Mouse (Mus musculus) limb, embryonic 15.5 days (tissue): ENCODE measurements around the gene Slc35c1. TPM values are rescaled to one million over a fixed set of nuclear protein-coding genes. Genes with fewer than 3 reads are reported as not detected.

Experiments used
- ATAC-seq: fragments of 200-750 bp; cut with Nextera tagmentation; 2 replicates; pipeline ENCODE4 v1.8.0; 2017; ENCODE audit warnings: low read depth, moderate TSS enrichment; ENCODE audit not compliant: insufficient number of reproducible peaks, low FRiP score, low TSS enrichment
- H3K27ac ChIP-seq: fragments of 300-500 bp; sonication (generic); 2 replicates; pipeline ENCODE4 v1.5.1; 2015; ENCODE audit warnings: moderate library complexity, mild to moderate bottlenecking, inconsistent platforms
- H3K27me3 ChIP-seq: fragments of 300-500 bp; sonication (generic); 2 replicates; pipeline ENCODE4 v1.6.1; 2015; ENCODE audit warnings: inconsistent platforms
- H3K36me3 ChIP-seq: fragments of 300-500 bp; sonication (generic); 2 replicates; pipeline ENCODE4 v1.6.1; 2015; ENCODE audit warnings: inconsistent platforms
- H3K4me1 ChIP-seq: fragments of 300-500 bp; sonication (generic); 2 replicates; pipeline ENCODE4 v1.6.1; 2015; ENCODE audit warnings: inconsistent platforms
- H3K4me2 ChIP-seq: fragments of 300-500 bp; sonication (generic); 2 replicates; pipeline ENCODE4 v1.6.1; 2015; ENCODE audit warnings: mild to moderate bottlenecking, inconsistent platforms
- H3K4me3 ChIP-seq: fragments of 300-500 bp; sonication (generic); 2 replicates; pipeline ENCODE4 v1.5.1; 2015; ENCODE audit warnings: mild to moderate bottlenecking, inconsistent platforms
- H3K9ac ChIP-seq: fragments of 300-500 bp; sonication (generic); 2 replicates; pipeline ENCODE4 v1.6.1; 2015; ENCODE audit warnings: inconsistent platforms
- H3K9me3 ChIP-seq: fragments of 300-500 bp; sonication (generic); 2 replicates; pipeline ENCODE4 v1.6.1; 2016; ENCODE audit warnings: inconsistent platforms
- WGBS: fragments of 180-500 bp; shearing (Covaris S2); methylation state at CpG from one replicate; pipeline ENCODE4 v1.1.7; 2015; 5-methylcytosine and 5-hydroxymethylcytosine counted together
- polyA plus RNA-seq: library from polyadenylated mRNA; unstranded; fragments of >200 nt; fragmentation: Nextera tagmentation; extraction: Ambion mirVana; gene quantifications from 2 replicates; pipeline ENCODE4 v1.2.1, GENCODE M21; 2015

The Slc35c1 gene
- polyA plus RNA-seq, 1 experiment from 2014 or later, result 14.8 TPM

GRCm38 (mm10) chr2:92445890-92446289 lies 14.4 kb downstream of the Slc35c1 start:
- Histone ChIP-seq H3K27ac (no peak overlapping the region), H3K4me3 (no peak overlapping the region), H3K27me3 (no peaks in the 10 kb centered on the region), H3K4me1 (peaks cover 4% of the 10 kb centered on the region; the same call in 1 of the 2 replicates), H3K9ac (no peak overlapping the region), H3K9me3 (no peaks in the 10 kb centered on the region), H3K36me3 (no peaks in the 10 kb centered on the region), H3K4me2 (no peak overlapping the region)
- ATAC-seq, result no peak
- WGBS, result 46% methylated on average over 9 of the region's 9 CpGs

GRCm38 (mm10) chr2:92444376-92444775 lies 16.0 kb downstream of the Slc35c1 start:
- H3K27ac ChIP-seq, result no peak overlapping the region
- no peak overlapping the region for H3K4me3 ChIP-seq
- H3K9ac ChIP-seq, result no peak overlapping the region
- no peak for ATAC-seq
- no peaks in the 10 kb centered on the region for H3K27me3 ChIP-seq
- H3K36me3 ChIP-seq, result no peaks in the 10 kb centered on the region
- 61% methylated on average over 4 of the region's 4 CpGs for WGBS
- no peak overlapping the region for H3K4me2 ChIP-seq
- H3K9me3 ChIP-seq, result no peaks in the 10 kb centered on the region
- H3K4me1 ChIP-seq, result peaks cover 4% of the 10 kb centered on the region; the same call in 1 of the 2 replicates

- 76% methylated on average over 4 of the region's 4 CpGs for WGBS
- no peak overlapping the region for H3K9ac ChIP-seq
- no peak overlapping the region for H3K4me2 ChIP-seq
- H3K4me3 ChIP-seq, result no peak overlapping the region
- peaks cover 4% of the 10 kb centered on the region; the same call in 1 of the 2 replicates for H3K4me1 ChIP-seq
- no peak for ATAC-seq
- H3K27ac ChIP-seq, result no peak overlapping the region
- no peaks in the 10 kb centered on the region for H3K9me3 ChIP-seq
- no peaks in the 10 kb centered on the region for H3K27me3 ChIP-seq
- no peaks in the 10 kb centered on the region for H3K36me3 ChIP-seq
Measured at GRCm38 (mm10) chr2:92443313-92443712, 17.0 kb downstream of the Slc35c1 start.

GRCm38 (mm10) chr2:92442419-92443001 lies 17.8 kb downstream of the Slc35c1 start:
- 69% methylated on average over 12 of the region's 12 CpGs for WGBS
- no peak overlapping the region for H3K4me2 ChIP-seq
- no peak overlapping the region for H3K9ac ChIP-seq
- no peak for ATAC-seq
- H3K27me3 ChIP-seq, result no peaks in the 10 kb centered on the region
- H3K4me3 ChIP-seq, result no peak overlapping the region
- no peaks in the 10 kb centered on the region for H3K36me3 ChIP-seq
- H3K27ac ChIP-seq, result no peak overlapping the region
- no peaks in the 10 kb centered on the region for H3K9me3 ChIP-seq
- H3K4me1 ChIP-seq, result peaks cover 4% of the 10 kb centered on the region; the same call in 1 of the 2 replicates

GRCm38 (mm10) chr2:92440432-92440831 lies 19.9 kb downstream of the Slc35c1 start:
- no peak for ATAC-seq
- H3K9me3 ChIP-seq, result no peaks in the 10 kb centered on the region
- H3K27ac ChIP-seq, result no peak overlapping the region
- H3K27me3 ChIP-seq, result no peaks in the 10 kb centered on the region
- H3K36me3 ChIP-seq, result no peaks in the 10 kb centered on the region
- H3K4me2 ChIP-seq, result no peak overlapping the region
- WGBS, result 38% methylated on average over 6 of the region's 6 CpGs
- no peaks in the 10 kb centered on the region for H3K4me1 ChIP-seq
- no peak overlapping the region for H3K9ac ChIP-seq
- no peak overlapping the region for H3K4me3 ChIP-seq

GRCm38 (mm10) chr2:92438567-92438966 lies 21.8 kb downstream of the Slc35c1 start:
- Histone ChIP-seq H3K4me3 (no peak overlapping the region), H3K9me3 (no peaks in the 10 kb centered on the region), H3K4me1 (peaks cover 5% of the 10 kb centered on the region; the same call in 1 of the 2 replicates), H3K27ac (no peak overlapping the region), H3K27me3 (no peaks in the 10 kb centered on the region), H3K9ac (no peak overlapping the region), H3K4me2 (no peak overlapping the region), H3K36me3 (no peaks in the 10 kb centered on the region)
- no peak for ATAC-seq
- whole genome bisulfite sequencing, result 59% methylated on average over 3 of the region's 3 CpGs

GRCm38 (mm10) chr2:92437875-92438274 lies 22.5 kb downstream of the Slc35c1 start:
- no peaks in the 10 kb centered on the region for H3K36me3 ChIP-seq
- no peak overlapping the region for H3K9ac ChIP-seq
- peak overlapping the region; percentile 30; the same call in 1 of the 2 replicates for H3K4me2 ChIP-seq
- H3K9me3 ChIP-seq, result no peaks in the 10 kb centered on the region
- H3K27me3 ChIP-seq, result no peaks in the 10 kb centered on the region
- no peak for ATAC-seq
- H3K27ac ChIP-seq, result no peak overlapping the region
- WGBS, result 1% methylated on average over 5 of the region's 5 CpGs
- no peak overlapping the region for H3K4me3 ChIP-seq
- peaks cover 8% of the 10 kb centered on the region for H3K4me1 ChIP-seq

GRCm38 (mm10) chr2:92437366-92437765 lies 23.0 kb downstream of the Slc35c1 start:
- no peak overlapping the region for H3K4me2 ChIP-seq
- 80% methylated on average over 4 of the region's 4 CpGs for WGBS

GRCm38 (mm10) chr2:92435023-92435422 lies 25.3 kb downstream of the Slc35c1 start:
- 0 out of 2 replicates have a peak overlapping the region, but pooled peaks have one; percentile 4 for H3K9ac ChIP-seq
- H3K4me2 ChIP-seq, result no peak overlapping the region; the same call in 1 of the 2 replicates
- no peaks in the 10 kb centered on the region for H3K9me3 ChIP-seq
- ATAC-seq, result no peak
- no peak overlapping the region for H3K27ac ChIP-seq
- H3K4me3 ChIP-seq, result no peak overlapping the region
- H3K36me3 ChIP-seq, result no peaks in the 10 kb centered on the region
- no peaks in the 10 kb centered on the region for H3K27me3 ChIP-seq
- WGBS, result 42% methylated on average over 6 of the region's 6 CpGs
- peaks cover 34% of the 10 kb centered on the region for H3K4me1 ChIP-seq

More at GRCm38 (mm10) chr2:92437366-92437765, 23.0 kb downstream of the Slc35c1 start:
- H3K4me3 ChIP-seq, result no peak overlapping the region
- H3K27ac ChIP-seq, result no peak overlapping the region
- no peak overlapping the region for H3K9ac ChIP-seq
- H3K4me1 ChIP-seq, result peaks cover 13% of the 10 kb centered on the region
- no peaks in the 10 kb centered on the region for H3K27me3 ChIP-seq
- ATAC-seq, result no peak
- H3K36me3 ChIP-seq, result no peaks in the 10 kb centered on the region
- no peaks in the 10 kb centered on the region for H3K9me3 ChIP-seq

- H3K4me3 ChIP-seq, result peak overlapping the region; percentile 64
- peaks cover 41% of the 10 kb centered on the region for H3K4me1 ChIP-seq
- 6% methylated on average over 12 of the region's 12 CpGs for WGBS
- H3K36me3 ChIP-seq, result no peaks in the 10 kb centered on the region
- H3K4me2 ChIP-seq, result peak overlapping the region; percentile 83
- H3K27ac ChIP-seq, result peak overlapping the region; percentile 65
- no peak for ATAC-seq
- H3K9me3 ChIP-seq, result no peaks in the 10 kb centered on the region
- H3K27me3 ChIP-seq, result no peaks in the 10 kb centered on the region
- 0 out of 2 replicates have a peak overlapping the region, but pooled peaks have one; percentile 4 for H3K9ac ChIP-seq
Measured at GRCm38 (mm10) chr2:92434375-92434745, 26.0 kb downstream of the Slc35c1 start.

- Histone ChIP-seq H3K9ac (peak within 1 kb of the TSS; percentile 57), H3K4me1 (peaks cover 47% of the 10 kb centered on the region), H3K9me3 (no peaks in the 10 kb centered on the region), H3K36me3 (no peaks in the 10 kb centered on the region), H3K4me3 (peak within 1 kb of the TSS; percentile 64), H3K4me2 (peak within 1 kb of the TSS; percentile 83), H3K27ac (peak within 1 kb of the TSS; percentile 79), H3K27me3 (no peaks in the 10 kb centered on the region)
- peak; percentile 98 for ATAC-seq
- WGBS, result 0% methylated on average over 75 of the region's 76 CpGs
Measured at GRCm38 (mm10) chr2:92433578-92434374, 26.6 kb downstream of the Slc35c1 start, which contains the start of gene Cry2. Cry2 (minus strand) TSS chr2:92434043.
